Mouse (Mus musculus): ENCODE results near the gene Gnmt. TPM values are rescaled to one million over a fixed set of nuclear protein-coding genes. Genes with fewer than 3 reads are reported as not detected.

Gene Gnmt
- polyA plus RNA-seq, 1 experiment from 2014 or later: 1.6 TPM

- H3K27me3 ChIP-seq (ENCODE audit: control insufficient read depth, insufficient read depth, low read length): no peaks in the 10 kb centered on the region
- no peaks in the 10 kb centered on the region for H3K9me3 ChIP-seq (ENCODE audit: control insufficient read depth, low read length)
- no peak overlapping the region for H3K4me2 ChIP-seq (ENCODE audit: low read length)
- no peak for ATAC-seq (ENCODE audit: insufficient number of reproducible peaks, insufficient read depth, low FRiP score, low read depth)
- H3K4me1 ChIP-seq (ENCODE audit: control insufficient read depth in 2 of 2, insufficient read depth in 2 of 2, low read length in 2 of 2): peaks cover 10 to 22% of the 10 kb centered on the region in 2 experiments
- H3K36me3 ChIP-seq (ENCODE audit: control insufficient read depth, insufficient read depth, low read length): peaks cover 23% of the 10 kb centered on the region
- H3K9ac ChIP-seq (ENCODE audit: low read length): no peak overlapping the region
- no peak overlapping the region for H3K4me3 ChIP-seq (ENCODE audit: control insufficient read depth in 1 of 2, insufficient read depth in 1 of 2, low read depth in 1 of 2, low read length in 2 of 2)
- 80% methylated on average over 12 of the region's 12 CpGs for whole genome bisulfite sequencing
- no peak overlapping the region for H3K27ac ChIP-seq (replicated peaks in 1 of 2; ENCODE audit: control insufficient read depth in 1 of 2, insufficient read depth in 1 of 2, low read depth in 2 of 2, low read length in 2 of 2)
Measured at GRCm38 (mm10) chr17:46702100-46702499, 26.9 kb downstream of the Gnmt start.

GRCm38 (mm10) chr17:46701489-46701888 lies 27.5 kb downstream of the Gnmt start:
- Histone ChIP-seq H3K9ac (ENCODE audit: low read length) (no peak overlapping the region), H3K4me2 (ENCODE audit: low read length) (no peak overlapping the region), H3K27ac (replicated peaks in 1 of 2; ENCODE audit: control insufficient read depth in 1 of 2, insufficient read depth in 1 of 2, low read depth in 2 of 2, low read length in 2 of 2) (no peak overlapping the region)

GRCm38 (mm10) chr17:46699912-46700311 lies 29.1 kb downstream of the Gnmt start:
- no peak overlapping the region for H3K4me3 ChIP-seq (ENCODE audit: control insufficient read depth in 1 of 2, insufficient read depth in 1 of 2, low read depth in 1 of 2, low read length in 2 of 2)
- no peak for ATAC-seq (ENCODE audit: insufficient number of reproducible peaks, insufficient read depth, low FRiP score, low read depth)

More at GRCm38 (mm10) chr17:46701489-46701888, 27.5 kb downstream of the Gnmt start:
- Histone ChIP-seq H3K4me1 (ENCODE audit: control insufficient read depth in 2 of 2, insufficient read depth in 2 of 2, low read length in 2 of 2) (peaks cover 10 to 22% of the 10 kb centered on the region in 2 experiments), H3K9me3 (ENCODE audit: control insufficient read depth, low read length) (no peaks in the 10 kb centered on the region), H3K27me3 (ENCODE audit: control insufficient read depth, insufficient read depth, low read length) (no peaks in the 10 kb centered on the region), H3K36me3 (ENCODE audit: control insufficient read depth, insufficient read depth, low read length) (peaks cover 23% of the 10 kb centered on the region), H3K4me3 (ENCODE audit: control insufficient read depth in 1 of 2, insufficient read depth in 1 of 2, low read depth in 1 of 2, low read length in 2 of 2) (no peak overlapping the region)
- WGBS: 80% methylated on average over 12 of the region's 12 CpGs
- no peak for ATAC-seq (ENCODE audit: insufficient number of reproducible peaks, insufficient read depth, low FRiP score, low read depth)

GRCm38 (mm10) chr17:46699245-46699644 lies 29.7 kb downstream of the Gnmt start:
- no peak for ATAC-seq (ENCODE audit: insufficient number of reproducible peaks, insufficient read depth, low FRiP score, low read depth)
- H3K27ac ChIP-seq (replicated peaks in 1 of 2; ENCODE audit: control insufficient read depth in 1 of 2, insufficient read depth in 1 of 2, low read depth in 2 of 2, low read length in 2 of 2): no peak overlapping the region
- H3K36me3 ChIP-seq (ENCODE audit: control insufficient read depth, insufficient read depth, low read length): peaks cover 28% of the 10 kb centered on the region
- no peak overlapping the region for H3K4me3 ChIP-seq (ENCODE audit: control insufficient read depth in 1 of 2, insufficient read depth in 1 of 2, low read depth in 1 of 2, low read length in 2 of 2)
- peaks cover 10 to 17% of the 10 kb centered on the region in 2 experiments for H3K4me1 ChIP-seq (ENCODE audit: control insufficient read depth in 2 of 2, insufficient read depth in 2 of 2, low read length in 2 of 2)
- H3K9me3 ChIP-seq (ENCODE audit: control insufficient read depth, low read length): no peaks in the 10 kb centered on the region
- no peaks in the 10 kb centered on the region for H3K27me3 ChIP-seq (ENCODE audit: control insufficient read depth, insufficient read depth, low read length)
- WGBS: 79% methylated on average over 5 of the region's 5 CpGs
- no peak overlapping the region for H3K9ac ChIP-seq (ENCODE audit: low read length)
- H3K4me2 ChIP-seq (ENCODE audit: low read length): no peak overlapping the region

More at GRCm38 (mm10) chr17:46699912-46700311, 29.1 kb downstream of the Gnmt start:
- no peak overlapping the region for H3K4me2 ChIP-seq (ENCODE audit: low read length)
- H3K36me3 ChIP-seq (ENCODE audit: control insufficient read depth, insufficient read depth, low read length): peaks cover 23% of the 10 kb centered on the region
- no peaks in the 10 kb centered on the region for H3K27me3 ChIP-seq (ENCODE audit: control insufficient read depth, insufficient read depth, low read length)
- peaks cover 10 to 17% of the 10 kb centered on the region in 2 experiments for H3K4me1 ChIP-seq (ENCODE audit: control insufficient read depth in 2 of 2, insufficient read depth in 2 of 2, low read length in 2 of 2)
- no peaks in the 10 kb centered on the region for H3K9me3 ChIP-seq (ENCODE audit: control insufficient read depth, low read length)
- no peak overlapping the region for H3K9ac ChIP-seq (ENCODE audit: low read length)
- H3K27ac ChIP-seq (replicated peaks in 1 of 2; ENCODE audit: control insufficient read depth in 1 of 2, insufficient read depth in 1 of 2, low read depth in 2 of 2, low read length in 2 of 2): no peak overlapping the region
- WGBS: 93% methylated on average over 3 of the region's 3 CpGs

- Histone ChIP-seq H3K27ac (replicated peaks in 1 of 2; ENCODE audit: control insufficient read depth in 1 of 2, insufficient read depth in 1 of 2, low read depth in 2 of 2, low read length in 2 of 2) (no peak overlapping the region), H3K4me1 (ENCODE audit: control insufficient read depth in 2 of 2, insufficient read depth in 2 of 2, low read length in 2 of 2) (peaks cover 6 to 10% of the 10 kb centered on the region in 2 experiments), H3K36me3 (ENCODE audit: control insufficient read depth, insufficient read depth, low read length) (peaks cover 28% of the 10 kb centered on the region), H3K9me3 (ENCODE audit: control insufficient read depth, low read length) (no peaks in the 10 kb centered on the region), H3K9ac (ENCODE audit: low read length) (no peak overlapping the region), H3K4me3 (ENCODE audit: control insufficient read depth in 1 of 2, insufficient read depth in 1 of 2, low read depth in 1 of 2, low read length in 2 of 2) (no peak overlapping the region), H3K4me2 (ENCODE audit: low read length) (no peak overlapping the region), H3K27me3 (ENCODE audit: control insufficient read depth, insufficient read depth, low read length) (no peaks in the 10 kb centered on the region)
- 81% methylated on average over 6 of the region's 6 CpGs for WGBS
- 0 out of 2 replicates have a peak, but pooled peaks have one; percentile 16 for ATAC-seq (ENCODE audit: insufficient number of reproducible peaks, insufficient read depth, low FRiP score, low read depth)
Measured at GRCm38 (mm10) chr17:46698515-46698914, 30.5 kb downstream of the Gnmt start.

- no peak overlapping the region for H3K4me3 ChIP-seq (ENCODE audit: control insufficient read depth in 1 of 2, insufficient read depth in 1 of 2, low read depth in 1 of 2, low read length in 2 of 2)
- WGBS: 83% methylated on average over 1 of the region's 1 CpGs
- no peak overlapping the region for H3K27ac ChIP-seq (replicated peaks in 1 of 2; ENCODE audit: control insufficient read depth in 1 of 2, insufficient read depth in 1 of 2, low read depth in 2 of 2, low read length in 2 of 2)
- no peaks in the 10 kb centered on the region for H3K9me3 ChIP-seq (ENCODE audit: control insufficient read depth, low read length)
- no peak overlapping the region for H3K9ac ChIP-seq (ENCODE audit: low read length)
- no peaks in the 10 kb centered on the region for H3K27me3 ChIP-seq (ENCODE audit: control insufficient read depth, insufficient read depth, low read length)
- no peak for ATAC-seq (ENCODE audit: insufficient number of reproducible peaks, insufficient read depth, low FRiP score, low read depth)
- no peak overlapping the region for H3K4me2 ChIP-seq (ENCODE audit: low read length)
- no peaks in the 10 kb centered on the region for H3K4me1 ChIP-seq (ENCODE audit: control insufficient read depth in 2 of 2, insufficient read depth in 2 of 2, low read length in 2 of 2)
- peaks cover 36% of the 10 kb centered on the region for H3K36me3 ChIP-seq (ENCODE audit: control insufficient read depth, insufficient read depth, low read length)
Measured at GRCm38 (mm10) chr17:46694517-46695063, 34.4 kb downstream of the Gnmt start.

- Histone ChIP-seq H3K9ac (ENCODE audit: low read length) (no peak overlapping the region), H3K4me3 (ENCODE audit: control insufficient read depth in 1 of 2, insufficient read depth in 1 of 2, low read depth in 1 of 2, low read length in 2 of 2) (no peak overlapping the region), H3K36me3 (ENCODE audit: control insufficient read depth, insufficient read depth, low read length) (peaks cover 36% of the 10 kb centered on the region), H3K9me3 (ENCODE audit: control insufficient read depth, low read length) (no peaks in the 10 kb centered on the region), H3K4me2 (ENCODE audit: low read length) (no peak overlapping the region), H3K4me1 (ENCODE audit: control insufficient read depth in 2 of 2, insufficient read depth in 2 of 2, low read length in 2 of 2) (no peaks in the 10 kb centered on the region), H3K27ac (replicated peaks in 1 of 2; ENCODE audit: control insufficient read depth in 1 of 2, insufficient read depth in 1 of 2, low read depth in 2 of 2, low read length in 2 of 2) (no peak overlapping the region), H3K27me3 (ENCODE audit: control insufficient read depth, insufficient read depth, low read length) (no peaks in the 10 kb centered on the region)
- WGBS: 90% methylated on average over 2 of the region's 2 CpGs
- no peak for ATAC-seq (ENCODE audit: insufficient number of reproducible peaks, insufficient read depth, low FRiP score, low read depth)
Measured at GRCm38 (mm10) chr17:46691390-46691789, 37.6 kb downstream of the Gnmt start.

- Histone ChIP-seq H3K4me3 (ENCODE audit: control insufficient read depth in 1 of 2, insufficient read depth in 1 of 2, low read depth in 1 of 2, low read length in 2 of 2) (no peak overlapping the region), H3K27me3 (ENCODE audit: control insufficient read depth, insufficient read depth, low read length) (no peaks in the 10 kb centered on the region), H3K4me2 (ENCODE audit: low read length) (no peak overlapping the region), H3K9me3 (ENCODE audit: control insufficient read depth, low read length) (no peaks in the 10 kb centered on the region), H3K36me3 (ENCODE audit: control insufficient read depth, insufficient read depth, low read length) (peaks cover 43% of the 10 kb centered on the region), H3K27ac (replicated peaks in 1 of 2; ENCODE audit: control insufficient read depth in 1 of 2, insufficient read depth in 1 of 2, low read depth in 2 of 2, low read length in 2 of 2) (no peak overlapping the region), H3K4me1 (ENCODE audit: control insufficient read depth in 2 of 2, insufficient read depth in 2 of 2, low read length in 2 of 2) (no peaks in the 10 kb centered on the region), H3K9ac (ENCODE audit: low read length) (no peak overlapping the region)
- 71% methylated on average over 12 of the region's 12 CpGs for WGBS
- no peak for ATAC-seq (ENCODE audit: insufficient number of reproducible peaks, insufficient read depth, low FRiP score, low read depth)
Measured at GRCm38 (mm10) chr17:46690665-46691064, 38.3 kb downstream of the Gnmt start.
